Mouse (Mus musculus): ENCODE results near the gene Zfp473. TPM values are rescaled to one million over a fixed set of nuclear protein-coding genes. Genes with fewer than 3 reads are reported as not detected.

Gene Zfp473
- total RNA-seq, 2 experiments from 2014 or later: 0.24 to 0.25 TPM

Other genes with a start within 250 kb of the Zfp473 start
- under 1 TPM in 1 of 2 experiments, not detected in 1; 0.10 TPM for gene Mybpc2, start 226.4 kb downstream of the Zfp473 start, total RNA-seq (2021)
- not detected for gene Spib, start 219.0 kb downstream of the Zfp473 start, total RNA-seq (2021)
- gene Pold1, start 202.2 kb downstream of the Zfp473 start, total RNA-seq (2021): 1 to 10 TPM; 5.8 to 8.8 TPM
- 10 to 100 TPM; 58.7 to 63.2 TPM for gene Nr1h2, start 197.1 kb downstream of the Zfp473 start, total RNA-seq (2021)
- under 1 TPM in 1 of 2 experiments, not detected in 1; 0.30 TPM for gene Napsa, start 178.7 kb downstream of the Zfp473 start, total RNA-seq (2021)
- gene Kcnc3, start 160.4 kb downstream of the Zfp473 start, total RNA-seq (2021): 100 to 1,000 TPM; 146 to 149 TPM
- 10 to 100 TPM; 20.9 to 24.6 TPM for gene Myh14, start 80.2 kb downstream of the Zfp473 start, total RNA-seq (2021)
- gene Izumo2, start 42.3 kb downstream of the Zfp473 start, total RNA-seq (2021): not detected
- gene Vrk3, start 2.6 kb downstream of the Zfp473 start, total RNA-seq (2021): 10 to 100 TPM; 31.8 to 33.4 TPM
- gene Nup62, start 65.0 kb upstream of the Zfp473 start, total RNA-seq (2021): 10 to 100 TPM; 29.6 to 36.7 TPM
- gene Il4i1, start 65.3 kb upstream of the Zfp473 start, total RNA-seq (2021): 1 to 10 TPM; 1.5 to 1.8 TPM
- gene Atf5, start 65.6 kb upstream of the Zfp473 start, total RNA-seq (2021): 10 to 100 TPM; 27.3 to 28.4 TPM
- gene Akt1s1, start 97.9 kb upstream of the Zfp473 start, total RNA-seq (2021): 10 to 100 TPM; 81.6 to 89.7 TPM
- gene Tbc1d17, start 98.0 kb upstream of the Zfp473 start, total RNA-seq (2021): 10 to 100 TPM; 46.2 to 54.2 TPM
- gene Pnkp, start 106.1 kb upstream of the Zfp473 start, total RNA-seq (2021): 10 to 100 TPM; 32.3 to 33.3 TPM
- gene Ptov1, start 118.7 kb upstream of the Zfp473 start, total RNA-seq (2021): 100 to 1,000 TPM; 272 to 295 TPM
- 100 to 1,000 TPM; 106 to 111 TPM for gene Med25, start 141.7 kb upstream of the Zfp473 start, total RNA-seq (2021)
- 10 to 100 TPM; 21.0 to 21.4 TPM for gene Fuz, start 145.0 kb upstream of the Zfp473 start, total RNA-seq (2021)
- 100 to 1,000 TPM; 310 to 327 TPM for gene Ap2a1, start 178.4 kb upstream of the Zfp473 start, total RNA-seq (2021)
- under 1 TPM in 1 of 2 experiments, not detected in 1; 0.69 TPM for gene Tsks, start 192.2 kb upstream of the Zfp473 start, total RNA-seq (2021)
- gene Cpt1c, start 223.8 kb upstream of the Zfp473 start, total RNA-seq (2021): 100 to 1,000 TPM; 115 to 116 TPM
- gene Prmt1, start 235.5 kb upstream of the Zfp473 start, total RNA-seq (2021): 100 to 1,000 TPM; 163 to 195 TPM
- gene Irf3, start 246.6 kb upstream of the Zfp473 start, total RNA-seq (2021): 10 to 100 TPM; 33.8 to 46.5 TPM
- gene Bcl2l12, start 247.7 kb upstream of the Zfp473 start, total RNA-seq (2021): 1 to 10 TPM; 2.0 to 3.9 TPM